In genomic region chr7:51625591-51626255, GRCm38 (mm10) we compare ENCODE assay signal across 11 mouse cellular contexts. TPM values are rescaled to one million over a fixed set of nuclear protein-coding genes. Genes with fewer than 3 reads are reported as not detected.
A peak's percentile ranks its signal among the peaks of the same experiment; 100 is the strongest.
DNase-seq lines count a peak whose midpoint lies in the region; ATAC-seq lines count a peak whose summit lies in the region.
"Had no signal": no experiment of that assay in that cellular context is flagged by ENCODE, and none has a peak within 500 bp of the region (broad histone marks: within the 10 kb centered on the region; RNA-seq: fewer than 3 reads in every experiment).

No protein-coding gene starts in this region.

- no peak overlapping the region for H3K4me3 ChIP-seq in embryonic facial prominence, embryonic 13.5 days
- peak overlapping the region; percentile 37 for H3K4me3 ChIP-seq in forebrain, embryonic 15.5 days
- no peak overlapping the region for H3K4me3 ChIP-seq in limb, embryonic 11.5 days (ENCODE audit: low read depth, low read length)
- peak overlapping the region; percentile 25 for H3K4me3 ChIP-seq in neural tube, embryonic 11.5 days (ENCODE audit: low read depth, low read length)
- H3K4me3 ChIP-seq: liver, embryonic 15.5 days had no signal

- ATAC-seq in embryonic facial prominence, embryonic 13.5 days (ENCODE audit: insufficient number of reproducible peaks, insufficient read depth, low FRiP score, low TSS enrichment, low read depth), result no peak
- ATAC-seq in forebrain, embryonic 15.5 days (replicated peaks), result no peak
- no peak for ATAC-seq in limb, embryonic 11.5 days (ENCODE audit: insufficient number of reproducible peaks, low FRiP score, low TSS enrichment, low read depth)
- ATAC-seq in neural tube, embryonic 11.5 days (ENCODE audit: insufficient read depth, low FRiP score, low TSS enrichment), result no peak

- WGBS in embryonic facial prominence, embryonic 13.5 days, result under 1% methylated on average over 11 of the region's 11 CpGs
- WGBS in forebrain, embryonic 15.5 days, result 7% methylated on average over 11 of the region's 11 CpGs
- 3% methylated on average over 11 of the region's 11 CpGs for WGBS in limb, embryonic 11.5 days
- WGBS in neural tube, embryonic 11.5 days, result 2% methylated on average over 11 of the region's 11 CpGs

- H3K9ac ChIP-seq in embryonic facial prominence, embryonic 13.5 days, result no peak overlapping the region
- H3K9ac ChIP-seq in forebrain, embryonic 15.5 days (replicated peaks), result peak overlapping the region; percentile 48
- no peak overlapping the region for H3K9ac ChIP-seq in limb, embryonic 11.5 days (ENCODE audit: low read length)
- H3K9ac ChIP-seq in neural tube, embryonic 11.5 days (ENCODE audit: low read length), result peak overlapping the region; percentile 54
- H3K9ac ChIP-seq: liver, embryonic 15.5 days had no signal

- H3K4me2 ChIP-seq in embryonic facial prominence, embryonic 13.5 days, result peak overlapping the region; percentile 14; the same call in 1 of the 2 replicates
- peak overlapping the region; percentile 46 for H3K4me2 ChIP-seq in forebrain, embryonic 15.5 days (replicated peaks)
- H3K4me2 ChIP-seq in limb, embryonic 11.5 days (ENCODE audit: low read depth, severe bottlenecking), result no peak overlapping the region
- peak overlapping the region; percentile 36 for H3K4me2 ChIP-seq in neural tube, embryonic 11.5 days (ENCODE audit: low read depth)
- H3K4me2 ChIP-seq: liver, embryonic 15.5 days had no signal

- peak; percentile 45 for DNase-seq in limb, embryonic 11.5 days (ENCODE audit: low spot score)
- DNase-seq in neural tube, embryonic 11.5 days (ENCODE audit: low spot score), result peak; percentile 31
- DNase-seq in ovary, postnatal 36 days (ENCODE audit: low spot score), result no peak
- DNase-seq in heart, postnatal 4 days, result no peak
- DNase-seq in yolk sac, embryonic 10.5 days (ENCODE audit: low spot score), result no peak
- DNase-seq: cerebellum, adult 9-11 months had no signal

- H3K4me1 ChIP-seq in embryonic facial prominence, embryonic 13.5 days, result peaks cover 9% of the 10 kb centered on the region; the same call in 1 of the 2 replicates
- H3K4me1 ChIP-seq in forebrain, embryonic 15.5 days, result peaks cover 25% of the 10 kb centered on the region
- H3K4me1 ChIP-seq in limb, embryonic 11.5 days (ENCODE audit: control insufficient read depth, insufficient read depth, low read length), result peaks cover 4% of the 10 kb centered on the region; the same call in 1 of the 2 replicates
- H3K4me1 ChIP-seq in neural tube, embryonic 11.5 days (ENCODE audit: control insufficient read depth, insufficient read depth, low read length), result peaks cover 3% of the 10 kb centered on the region; the same call in 1 of the 2 replicates
- H3K4me1 ChIP-seq: liver, embryonic 15.5 days had no signal

- peaks cover 91% of the 10 kb centered on the region for H3K27me3 ChIP-seq in embryonic facial prominence, embryonic 13.5 days
- H3K27me3 ChIP-seq in forebrain, embryonic 15.5 days, result peaks cover 19% of the 10 kb centered on the region
- peaks cover 67% of the 10 kb centered on the region for H3K27me3 ChIP-seq in limb, embryonic 11.5 days (ENCODE audit: control insufficient read depth, insufficient read depth, low read length)
- H3K27me3 ChIP-seq in neural tube, embryonic 11.5 days (ENCODE audit: control insufficient read depth, insufficient read depth, low read length), result peaks cover 80% of the 10 kb centered on the region

- H3K27ac ChIP-seq in embryonic facial prominence, embryonic 13.5 days, result no peak overlapping the region
- H3K27ac ChIP-seq in forebrain, embryonic 15.5 days (replicated peaks), result peak overlapping the region; percentile 94
- no peak overlapping the region for H3K27ac ChIP-seq in limb, embryonic 11.5 days (replicated peaks; ENCODE audit: low read depth, low read length)
- peak overlapping the region; percentile 67; the same call in 1 of the 2 replicates for H3K27ac ChIP-seq in neural tube, embryonic 11.5 days (ENCODE audit: low read depth, low read length)
- H3K27ac ChIP-seq: liver, embryonic 15.5 days had no signal

- H3K9me3 ChIP-seq in embryonic facial prominence, embryonic 13.5 days, result no peaks in the 10 kb centered on the region
- no peaks in the 10 kb centered on the region for H3K9me3 ChIP-seq in forebrain, embryonic 15.5 days
- H3K9me3 ChIP-seq in limb, embryonic 11.5 days (ENCODE audit: control insufficient read depth, low read length), result no peaks in the 10 kb centered on the region
- H3K9me3 ChIP-seq in neural tube, embryonic 11.5 days (ENCODE audit: control insufficient read depth, low read length), result no peaks in the 10 kb centered on the region
- H3K9me3 ChIP-seq: liver, embryonic 15.5 days had no signal

- H3K36me3 ChIP-seq in embryonic facial prominence, embryonic 13.5 days, result no peaks in the 10 kb centered on the region
- no peaks in the 10 kb centered on the region for H3K36me3 ChIP-seq in forebrain, embryonic 15.5 days
- no peaks in the 10 kb centered on the region for H3K36me3 ChIP-seq in limb, embryonic 11.5 days (ENCODE audit: control insufficient read depth, insufficient read depth, low read length)
- H3K36me3 ChIP-seq in neural tube, embryonic 11.5 days (ENCODE audit: control insufficient read depth, insufficient read depth, low read length), result no peaks in the 10 kb centered on the region
- H3K36me3 ChIP-seq: liver, embryonic 15.5 days had no signal

RNA-seq across cellular contexts. Expression of gene Slc17a6, which starts 3.9 kb away (rescaled TPM):
- 1.2 and 1.6 TPM in 2 replicates for polyA plus RNA-seq in embryonic facial prominence, embryonic 13.5 days (2015; fragmentation: Nextera tagmentation; extraction: Ambion mirVana)
- polyA plus RNA-seq in forebrain, embryonic 15.5 days (2015; fragmentation: Nextera tagmentation; extraction: Ambion mirVana), result 44.8 and 46.1 TPM in 2 replicates
- polyA plus RNA-seq in limb, embryonic 11.5 days (2014; fragmentation: Nextera tagmentation; extraction: Ambion mirVana), result not detected in 2 replicates
- polyA plus RNA-seq in neural tube, embryonic 11.5 days (2014; fragmentation: Nextera tagmentation; extraction: Ambion mirVana), result 29.8 and 32.0 TPM in 2 replicates
- not detected for total RNA-seq in heart, postnatal 4 days (2021)
- total RNA-seq: heart, adult 8-10 months; hematopoietic stem cell, adult 5-6 weeks had no signal

Comparison
In these comparisons a context has a peak if more than half of its experiments do, and no peak if none do; other contexts are left out.
1. H3K27ac ChIP-seq: peak in forebrain, embryonic 15.5 days (single experiment) and neural tube, embryonic 11.5 days (single experiment); none in embryonic facial prominence, embryonic 13.5 days (single experiment) and limb, embryonic 11.5 days (single experiment).
2. H3K4me3 ChIP-seq: peak in forebrain, embryonic 15.5 days (single experiment) and neural tube, embryonic 11.5 days (single experiment); none in embryonic facial prominence, embryonic 13.5 days (single experiment) and limb, embryonic 11.5 days (single experiment).
3. H3K9ac ChIP-seq: peak in forebrain, embryonic 15.5 days (single experiment) and neural tube, embryonic 11.5 days (single experiment); none in embryonic facial prominence, embryonic 13.5 days (single experiment) and limb, embryonic 11.5 days (single experiment).
4. DNase-seq: peak in limb, embryonic 11.5 days (single experiment) and neural tube, embryonic 11.5 days (single experiment); none in ovary, postnatal 36 days (single experiment), heart, postnatal 4 days (single experiment) and yolk sac, embryonic 10.5 days (single experiment).
5. RNA of gene Slc17a6, which starts 3.9 kb away (polyA plus RNA-seq): 44.8 to 46.1 TPM in forebrain, embryonic 15.5 days and 29.8 to 32.0 TPM in neural tube, embryonic 11.5 days; 1.2 to 1.6 TPM in embryonic facial prominence, embryonic 13.5 days and not detected in limb, embryonic 11.5 days; every median in the first group is over 10 times any median in the second.